25 mouse cellular contexts compared by ENCODE assay signal in the genomic region with DNA sequence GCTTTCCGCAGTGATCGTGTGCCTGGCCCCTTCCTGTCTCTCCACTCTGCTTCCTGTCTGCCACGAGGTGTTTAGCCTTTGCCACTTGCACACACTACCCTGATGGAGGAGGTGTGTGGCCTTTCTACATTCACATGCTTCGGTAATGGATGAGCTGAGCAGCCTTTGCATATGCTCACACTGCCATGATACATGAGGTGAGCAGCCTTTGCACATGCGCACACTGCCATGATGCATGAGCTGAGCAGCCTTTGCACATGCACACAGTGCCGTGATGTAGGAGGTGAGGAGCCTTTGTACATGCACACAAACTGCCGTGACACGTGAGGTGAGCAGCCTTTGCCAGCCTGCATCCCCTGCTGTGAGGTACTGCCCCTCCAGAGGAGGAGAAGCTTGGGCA. TPM values are rescaled to one million over a fixed set of nuclear protein-coding genes. Genes with fewer than 3 reads are reported as not detected.
DNase-seq lines count a peak whose midpoint lies in the region; ATAC-seq and TF ChIP-seq lines count a peak whose summit lies in the region.
"Had no signal": no experiment of that assay in that cellular context is flagged by ENCODE, and none has a peak within 500 bp of the region (broad histone marks: within the 10 kb centered on the region; RNA-seq: fewer than 3 reads in every experiment).

No protein-coding gene starts in this region.

- DNase-seq in limb, embryonic 11.5 days (ENCODE audit: low spot score): peak; percentile 21
- no peak for DNase-seq in limb, embryonic 10.5 days (ENCODE audit: low spot score)
- no peak for DNase-seq in CH12.LX (ENCODE audit: extremely low read depth)
- DNase-seq in ZHBTc4 (ENCODE audit: low read depth, low spot score): peak; percentile 41
- no peak for DNase-seq in embryo, embryonic 9.5 days (ENCODE audit: extremely low spot score)
- DNase-seq in embryonic facial prominence, embryonic 10.5 days (ENCODE audit: low spot score): no peak
- DNase-seq: adrenal gland, adult 2 months; adrenal gland, postnatal 10 days; adrenal gland, postnatal 25 days; B cell, adult 2 months; cerebellum, adult 11-12 months; cerebellum, adult 2 months; cerebellum, adult 9-10 months; cerebellum, postnatal 10 days; cerebellum, postnatal 25 days had no signal

- H3K79me2 ChIP-seq in CH12.LX (replicated peaks; ENCODE audit: control insufficient read depth, extremely low read depth, insufficient read depth, poor library complexity, severe bottlenecking): no peaks in the 10 kb centered on the region

- H3K27ac ChIP-seq in limb, embryonic 11.5 days (replicated peaks; ENCODE audit: low read depth, low read length): no peak overlapping the region
- no peak overlapping the region for H3K27ac ChIP-seq in limb, embryonic 10.5 days
- H3K27ac ChIP-seq in CH12.LX (ENCODE audit: insufficient read depth, low read depth): no peak overlapping the region
- no peak overlapping the region for H3K27ac ChIP-seq in embryonic facial prominence, embryonic 10.5 days (replicated peaks)
- H3K27ac ChIP-seq: embryonic facial prominence, embryonic 12.5 days; forebrain, embryonic 10.5 days; forebrain, embryonic 12.5 days had no signal

- no peak for TF ChIP-seq POLR2A in CH12.LX (IDR thresholded peaks at IDR 0.05; ENCODE audit: low read depth, low read length)

- no peaks in the 10 kb centered on the region for H3K9me3 ChIP-seq in limb, embryonic 11.5 days (ENCODE audit: control insufficient read depth, low read length)
- H3K9me3 ChIP-seq in limb, embryonic 10.5 days (replicated peaks): no peaks in the 10 kb centered on the region
- no peaks in the 10 kb centered on the region for H3K9me3 ChIP-seq in CH12.LX (replicated peaks; ENCODE audit: low read length)
- H3K9me3 ChIP-seq in embryonic facial prominence, embryonic 10.5 days: no peaks in the 10 kb centered on the region
- H3K9me3 ChIP-seq: embryonic facial prominence, embryonic 12.5 days; forebrain, embryonic 10.5 days; forebrain, embryonic 12.5 days had no signal

- dilution Hi-C loops in CH12.LX (cut with MboI; ENCODE audit: extremely low pct_ligation_motif_present, extremely low pct_unique_long_range_greater_than_20kb, low sequenced_read_pairs): no loop called here

- TF ChIP-seq EP300 in CH12.LX (IDR thresholded peaks at IDR 0.05; ENCODE audit: low read length): no peak

- no peak overlapping the region for H3K4me2 ChIP-seq in limb, embryonic 11.5 days (ENCODE audit: low read depth, severe bottlenecking)
- no peak overlapping the region for H3K4me2 ChIP-seq in CH12.LX (ENCODE audit: insufficient read depth, low read depth, poor library complexity, severe bottlenecking)
- H3K4me2 ChIP-seq: embryonic facial prominence, embryonic 12.5 days; forebrain, embryonic 12.5 days had no signal

- H3K4me3 ChIP-seq in limb, embryonic 11.5 days (ENCODE audit: low read depth, low read length): no peak overlapping the region
- no peak overlapping the region for H3K4me3 ChIP-seq in limb, embryonic 10.5 days
- H3K4me3 ChIP-seq in CH12.LX (replicated peaks in 1 of 3; ENCODE audit: low read depth in 2 of 3, low read length in 2 of 3, poor library complexity in 1 of 3): no peak overlapping the region
- no peak overlapping the region for H3K4me3 ChIP-seq in embryonic facial prominence, embryonic 10.5 days
- H3K4me3 ChIP-seq: embryonic facial prominence, embryonic 12.5 days; erythroblast, embryonic 14.5 days; forebrain, embryonic 10.5 days; forebrain, embryonic 12.5 days had no signal

- in situ Hi-C loops in CH12.LX (cut with MboI; ENCODE audit: low pct_ligation_motif_present, low pct_unique_long_range_greater_than_20kb, low sequenced_read_pairs): no loop called here

- no peak overlapping the region for H3K9ac ChIP-seq in limb, embryonic 11.5 days (ENCODE audit: low read length)
- H3K9ac ChIP-seq in CH12.LX (ENCODE audit: insufficient read depth, low read depth): no peak overlapping the region
- H3K9ac ChIP-seq: embryonic facial prominence, embryonic 12.5 days; forebrain, embryonic 12.5 days had no signal

- no peak for ATAC-seq in limb, embryonic 11.5 days (ENCODE audit: insufficient number of reproducible peaks, low FRiP score, low TSS enrichment, low read depth)
- ATAC-seq: CD4-positive, CD25-positive, alpha-beta regulatory T cell, adult 4 months; forebrain, embryonic 14.5 days; forebrain, embryonic 16.5 days had no signal

- TF ChIP-seq RAD21 in CH12.LX (IDR thresholded peaks at IDR 0.05; ENCODE audit: low read depth, low read length): no peak

- no peaks in the 10 kb centered on the region for H3K36me3 ChIP-seq in limb, embryonic 11.5 days (ENCODE audit: control insufficient read depth, insufficient read depth, low read length)
- no peaks in the 10 kb centered on the region for H3K36me3 ChIP-seq in limb, embryonic 10.5 days
- H3K36me3 ChIP-seq in CH12.LX (replicated peaks in 1 of 2; ENCODE audit: control insufficient read depth in 1 of 2, insufficient read depth in 1 of 2, low read length in 1 of 2): no peaks in the 10 kb centered on the region
- H3K36me3 ChIP-seq in embryonic facial prominence, embryonic 10.5 days (replicated peaks): no peaks in the 10 kb centered on the region
- H3K36me3 ChIP-seq: embryonic facial prominence, embryonic 12.5 days; forebrain, embryonic 10.5 days; forebrain, embryonic 12.5 days had no signal

- H3K27me3 ChIP-seq in limb, embryonic 11.5 days (ENCODE audit: control insufficient read depth, insufficient read depth, low read length): no peaks in the 10 kb centered on the region
- no peaks in the 10 kb centered on the region for H3K27me3 ChIP-seq in limb, embryonic 10.5 days (ENCODE audit: low read depth, poor library complexity, severe bottlenecking)
- peaks cover 33% of the 10 kb centered on the region for H3K27me3 ChIP-seq in CH12.LX (replicated peaks)
- no peaks in the 10 kb centered on the region for H3K27me3 ChIP-seq in embryonic facial prominence, embryonic 10.5 days (replicated peaks; ENCODE audit: low read depth, poor library complexity, severe bottlenecking)
- H3K27me3 ChIP-seq: embryonic facial prominence, embryonic 12.5 days; forebrain, embryonic 12.5 days had no signal

- WGBS in limb, embryonic 11.5 days: 73% methylated on average over 8 of the region's 8 CpGs
- WGBS in limb, embryonic 10.5 days: 83% methylated on average over 8 of the region's 8 CpGs
- 76% methylated on average over 8 of the region's 8 CpGs for WGBS in embryonic facial prominence, embryonic 10.5 days

- H3K4me1 ChIP-seq in limb, embryonic 11.5 days (ENCODE audit: control insufficient read depth, insufficient read depth, low read length): no peaks in the 10 kb centered on the region
- 0 out of 2 replicates have a peak, but pooled peaks cover 3% of the 10 kb centered on the region for H3K4me1 ChIP-seq in limb, embryonic 10.5 days
- peaks cover 0 to 4% of the 10 kb centered on the region in 2 experiments; a peak in 3 of 4 replicates for H3K4me1 ChIP-seq in CH12.LX (ENCODE audit: control insufficient read depth in 1 of 2, insufficient read depth in 2 of 2)
- H3K4me1 ChIP-seq in embryonic facial prominence, embryonic 10.5 days: no peaks in the 10 kb centered on the region
- H3K4me1 ChIP-seq: embryonic facial prominence, embryonic 12.5 days; forebrain, embryonic 10.5 days; forebrain, embryonic 12.5 days had no signal

- TF ChIP-seq CTCF in CH12.LX (conservative IDR thresholded peaks at IDR 0.05 in 1 of 2, IDR thresholded peaks at IDR 0.05 in 1 of 2; ENCODE audit: low read depth in 2 of 2, low read length in 2 of 2): no peak

TF ChIP-seq in CH12.LX, 34 proteins besides CTCF, POLR2A, EP300 and RAD21:
- peak; percentile 65 for TF ChIP-seq NRF1 (IDR thresholded peaks at IDR 0.05; ENCODE audit: low read depth, low read length)
- TF ChIP-seq ETS1 (conservative IDR thresholded peaks at IDR 0.05; ENCODE audit: low read depth, low read length): no peak

RNA-seq across cellular contexts. Expression of gene Erv3, which starts 58.3 kb away (rescaled TPM):
- not detected in 2 replicates for polyA plus RNA-seq in limb, embryonic 11.5 days (2014; fragmentation: Nextera tagmentation; extraction: Ambion mirVana)
- polyA plus RNA-seq in limb, embryonic 10.5 days (2016; fragmentation: Nextera tagmentation; extraction: Ambion mirVana): not detected in 2 replicates
- total RNA-seq in CH12.LX (2012; rRNA removed) (not detected in 2 replicates), CH12.LX (2014; rRNA removed) (not detected in 2 replicates)
- not detected in 2 replicates for polyA plus RNA-seq in CH12.LX (2012; ENCODE audit: insufficient read length, low read depth)
- not detected in 2 replicates for polyA plus RNA-seq in embryonic facial prominence, embryonic 10.5 days (2016; fragmentation: Nextera tagmentation; extraction: Ambion mirVana)
- total RNA-seq: adrenal gland, adult 2 months; adrenal gland, postnatal 10 days; adrenal gland, postnatal 25 days; adrenal gland, postnatal 4 days; ES-E14 had no signal
- polyA plus RNA-seq: adrenal gland, adult 2 months; CD4-positive, CD25-positive, alpha-beta regulatory T cell, adult 4 months; embryonic facial prominence, embryonic 12.5 days; embryonic facial prominence, embryonic 14.5 days; erythroblast, embryonic 14.5 days; forebrain, embryonic 10.5 days; forebrain, embryonic 12.5 days; forebrain, embryonic 14.5 days; forebrain, embryonic 16.5 days had no signal

Comparison
In these comparisons a context has a peak if more than half of its experiments do, and no peak if none do; other contexts are left out.
1. DNase-seq: peak in limb, embryonic 11.5 days (single experiment) and ZHBTc4 (single experiment); none in limb, embryonic 10.5 days (single experiment), CH12.LX (single experiment), embryo, embryonic 9.5 days (single experiment) and embryonic facial prominence, embryonic 10.5 days (single experiment).